Mouse (Mus musculus) ovary, adult 18-20 months (tissue): ENCODE measurements around the gene Ndufa7.
A peak's percentile ranks its signal among the peaks of the same experiment; 100 is the strongest.

Experiments used
- DNase-seq: peaks from one replicate; pipeline ENCODE4 v3.0.0; 2022; ENCODE audit warnings: low spot score, mixed read lengths

Ndufa7 gene

GRCm38 (mm10) chr17:33824084-33824996 lies at the start of gene Ndufa7, which contains the start of gene Rps28:
Ndufa7 (plus strand) TSS chr17:33824572.
Rps28 (minus strand) TSS chr17:33824562.
- peak; percentile 94 for DNase-seq

- no peak for DNase-seq
Measured at GRCm38 (mm10) chr17:33774573-33775155, 49.7 kb upstream of the Ndufa7 start.

- DNase-seq, result no peak
Measured at GRCm38 (mm10) chr17:33775287-33775686, 49.1 kb upstream of the Ndufa7 start.

- DNase-seq, result peak; percentile 94
Measured at GRCm38 (mm10) chr17:33779271-33779966, 45.0 kb upstream of the Ndufa7 start.

- no peak for DNase-seq
Measured at GRCm38 (mm10) chr17:33779967-33780295, 44.4 kb upstream of the Ndufa7 start.

GRCm38 (mm10) chr17:33780431-33780830 lies 43.9 kb upstream of the Ndufa7 start:
- peak; percentile 61 for DNase-seq

GRCm38 (mm10) chr17:33781124-33781977 lies 43.0 kb upstream of the Ndufa7 start, which contains the start of gene Angptl4:
Angptl4 (minus strand) TSS chr17:33781830.
- DNase-seq, result peak; percentile 81

GRCm38 (mm10) chr17:33782067-33782466 lies 42.3 kb upstream of the Ndufa7 start:
- DNase-seq, result no peak

GRCm38 (mm10) chr17:33783408-33783807 lies 41.0 kb upstream of the Ndufa7 start:
- peak; percentile 84 for DNase-seq

GRCm38 (mm10) chr17:33784939-33785338 lies 39.4 kb upstream of the Ndufa7 start:
- DNase-seq, result no peak

- no peak for DNase-seq
Measured at GRCm38 (mm10) chr17:33786375-33786774, 38.0 kb upstream of the Ndufa7 start.

- no peak for DNase-seq
Measured at GRCm38 (mm10) chr17:33788732-33789131, 35.6 kb upstream of the Ndufa7 start.

GRCm38 (mm10) chr17:33798306-33798705 lies 26.1 kb upstream of the Ndufa7 start:
- DNase-seq, result no peak

GRCm38 (mm10) chr17:33799277-33799676 lies 25.1 kb upstream of the Ndufa7 start:
- DNase-seq, result no peak

- no peak for DNase-seq
Measured at GRCm38 (mm10) chr17:33802221-33802620, 22.2 kb upstream of the Ndufa7 start.

GRCm38 (mm10) chr17:33804205-33804604 lies 20.2 kb upstream of the Ndufa7 start:
- DNase-seq, result no peak

GRCm38 (mm10) chr17:33804745-33805144 lies 19.6 kb upstream of the Ndufa7 start:
- no peak for DNase-seq

GRCm38 (mm10) chr17:33807181-33807888 lies 17.0 kb upstream of the Ndufa7 start:
- no peak for DNase-seq

- DNase-seq, result peak; percentile 41
Measured at GRCm38 (mm10) chr17:33808192-33808591, 16.2 kb upstream of the Ndufa7 start.

- peak; percentile 89 for DNase-seq
Measured at GRCm38 (mm10) chr17:33810334-33811141, 13.8 kb upstream of the Ndufa7 start, which contains the start of gene Kank3. Kank3 (plus strand) TSS chr17:33810519.
